Mouse (Mus musculus) MEL (cell line): ENCODE measurements around the gene Copz1. TPM values are rescaled to one million over a fixed set of nuclear protein-coding genes. Genes with fewer than 3 reads are reported as not detected.
A peak's percentile ranks its signal among the peaks of the same experiment; 100 is the strongest.

Experiments
- DNase-seq: peaks from one replicate; pipeline ENCODE4 v3.0.0; 2011; ENCODE audit warnings: low read depth, low spot score
- H3K27ac ChIP-seq: 2 replicates; pipeline ENCODE4 v1.5.1; 2012; ENCODE audit warnings: low read depth, mild to moderate bottlenecking, control low read depth, low read length, moderate library complexity; ENCODE audit not compliant: control insufficient read depth
- H3K27me3 ChIP-seq, 2 experiments: fragments of 150-350 bp in 1 of 2; sonication (generic) in 1 of 2; 2 replicates each; pipeline ENCODE4 v1.6.1; 2012; ENCODE audit warnings: low read length in 2 of 2, mild to moderate bottlenecking in 2 of 2, improper control_type of control experiment in 1 of 2, moderate library complexity in 1 of 2; ENCODE audit not compliant: insufficient read depth in 2 of 2, control insufficient read depth in 1 of 2
- H3K36me3 ChIP-seq, 2 experiments: 2 replicates each; pipeline ENCODE4 v1.6.1; 2012 to 2014; ENCODE audit warnings: low read length in 2 of 2, improper control_type of control experiment in 1 of 2, inconsistent platforms in 1 of 2, mild to moderate bottlenecking in 1 of 2; ENCODE audit not compliant: insufficient read depth in 2 of 2, control insufficient read depth in 1 of 2
- H3K4me1 ChIP-seq, 2 experiments: fragments of 150-350 bp in 1 of 2; sonication (generic) in 1 of 2; 2 replicates each; pipeline ENCODE4 v1.6.1; 2012; ENCODE audit warnings: low read length in 2 of 2, improper control_type of control experiment in 1 of 2, mild to moderate bottlenecking in 1 of 2; ENCODE audit not compliant: insufficient read depth in 2 of 2, control insufficient read depth in 1 of 2
- H3K4me3 ChIP-seq, 2 experiments: fragments of 150-350 bp in 1 of 2; sonication (generic) in 1 of 2; 2 replicates each; pipeline ENCODE4 v1.5.1; 2012; ENCODE audit warnings: low read depth in 2 of 2, low read length in 2 of 2, mild to moderate bottlenecking in 2 of 2, moderate library complexity in 2 of 2, control low read depth in 1 of 2, improper control_type of control experiment in 1 of 2; ENCODE audit not compliant: control insufficient read depth in 1 of 2, insufficient read depth in 1 of 2
- H3K79me2 ChIP-seq: 2 replicates; pipeline ENCODE4 v1.6.1; 2012; ENCODE audit warnings: mild to moderate bottlenecking, low read length, moderate library complexity; ENCODE audit not compliant: control insufficient read depth, poor library complexity, insufficient read depth
- H3K9ac ChIP-seq: 2 replicates; pipeline ENCODE4 v1.6.1; 2012; ENCODE audit warnings: low read depth, mild to moderate bottlenecking, control low read depth, low read length, moderate library complexity; ENCODE audit not compliant: control insufficient read depth, poor library complexity, severe bottlenecking
- H3K9me3 ChIP-seq: fragments of 150-350 bp; sonication (generic); replicated peaks from 2 replicates; pipeline ENCODE4 v1.6.1; 2012; ENCODE audit warnings: mild to moderate bottlenecking, low read length, improper control_type of control experiment, moderate library complexity; ENCODE audit not compliant: insufficient read depth
- BHLHE40 ChIP-seq: IDR thresholded peaks from 2 replicates; pipeline ENCODE4 v1.6.1; 2012; ENCODE audit warnings: low read depth, mild to moderate bottlenecking, inconsistent platforms, low read length, improper control_type of control experiment, borderline replicate concordance
- CHD2 ChIP-seq: IDR thresholded peaks from 2 replicates; pipeline ENCODE4 v1.6.1; 2011; ENCODE audit warnings: low read length, improper control_type of control experiment
- ELF1 ChIP-seq: IDR thresholded peaks from 2 replicates; pipeline ENCODE4 v1.6.1; 2014; ENCODE audit warnings: low read depth, mild to moderate bottlenecking, inconsistent platforms, low read length, improper control_type of control experiment, moderate library complexity
- EP300 ChIP-seq, 2 experiments: IDR thresholded peaks; 2 replicates each; pipeline ENCODE4 v1.6.1; 2011; ENCODE audit warnings: improper control_type of control experiment in 2 of 2, low read length in 2 of 2, low read depth in 1 of 2, mild to moderate bottlenecking in 1 of 2
- ETS1 ChIP-seq: IDR thresholded peaks from 2 replicates; pipeline ENCODE4 v1.6.1; 2012; ENCODE audit warnings: low read depth, mild to moderate bottlenecking, inconsistent platforms, low read length, improper control_type of control experiment, moderate library complexity
- GABPA ChIP-seq: IDR thresholded peaks from 2 replicates; pipeline ENCODE4 v1.6.1; 2012; ENCODE audit warnings: low read depth, mild to moderate bottlenecking, inconsistent platforms, low read length, improper control_type of control experiment, moderate library complexity
- GATA1 ChIP-seq: IDR thresholded peaks from 2 replicates; pipeline ENCODE4 v1.6.1; 2011; ENCODE audit warnings: low read depth, low read length, improper control_type of control experiment
- JUND ChIP-seq: IDR thresholded peaks from 2 replicates; pipeline ENCODE4 v1.6.1; 2011; ENCODE audit warnings: low read depth, mild to moderate bottlenecking, improper control_type of control experiment, low read length
- MAX ChIP-seq: IDR thresholded peaks from 2 replicates; pipeline ENCODE4 v1.6.1; 2011; ENCODE audit warnings: low read length, improper control_type of control experiment
- MAZ ChIP-seq: IDR thresholded peaks from 2 replicates; pipeline ENCODE4 v1.6.1; 2012; ENCODE audit warnings: low read depth, mild to moderate bottlenecking, inconsistent platforms, low read length, improper control_type of control experiment
- MXI1 ChIP-seq: IDR thresholded peaks from 2 replicates; pipeline ENCODE4 v1.6.1; 2011; ENCODE audit warnings: mild to moderate bottlenecking, low read depth, low read length, improper control_type of control experiment
- MYB ChIP-seq: IDR thresholded peaks from 2 replicates; pipeline ENCODE4 v1.6.1; 2011; ENCODE audit warnings: mild to moderate bottlenecking, low read depth, low read length, improper control_type of control experiment
- MYC ChIP-seq: IDR thresholded peaks from 2 replicates; pipeline ENCODE4 v1.6.1; 2011; ENCODE audit warnings: low read depth, mild to moderate bottlenecking, low read length, improper control_type of control experiment, moderate library complexity
- NELFE ChIP-seq: IDR thresholded peaks from 2 replicates; pipeline ENCODE4 v1.6.1; 2011; ENCODE audit warnings: low read depth, low read length, improper control_type of control experiment
- POLR2A ChIP-seq, 2 experiments: IDR thresholded peaks; 2 replicates each; pipeline ENCODE4 v1.6.1; 2011 to 2012; ENCODE audit warnings: low read length in 2 of 2, mild to moderate bottlenecking in 2 of 2, control low read depth in 1 of 2, improper control_type of control experiment in 1 of 2, low read depth in 1 of 2, moderate library complexity in 1 of 2; ENCODE audit not compliant: control insufficient read depth in 1 of 2, insufficient read depth in 1 of 2, poor library complexity in 1 of 2
- POLR2AphosphoS2 ChIP-seq: IDR thresholded peaks from 2 replicates; pipeline ENCODE4 v1.6.1; 2011; ENCODE audit warnings: low read length, improper control_type of control experiment
- POLR2AphosphoS5 ChIP-seq: IDR thresholded peaks from 2 replicates; pipeline ENCODE4 v1.6.1; 2012; ENCODE audit warnings: low read depth, borderline replicate concordance, mild to moderate bottlenecking, inconsistent platforms, low read length, moderate library complexity, mixed read lengths
- RCOR1 ChIP-seq: IDR thresholded peaks from 2 replicates; pipeline ENCODE4 v1.6.1; 2012; ENCODE audit warnings: low read depth, mild to moderate bottlenecking, inconsistent platforms, low read length, improper control_type of control experiment
- SIN3A ChIP-seq: IDR thresholded peaks from 2 replicates; pipeline ENCODE4 v1.6.1; 2012; ENCODE audit warnings: low read length, improper control_type of control experiment, inconsistent platforms
- SMC3 ChIP-seq: IDR thresholded peaks from 2 replicates; pipeline ENCODE4 v1.6.1; 2011; ENCODE audit warnings: low read depth, low read length, improper control_type of control experiment
- TAL1 ChIP-seq: IDR thresholded peaks from 2 replicates; pipeline ENCODE4 v1.6.1; 2012; ENCODE audit warnings: mild to moderate bottlenecking, inconsistent platforms, low read length, moderate library complexity, mixed read lengths
- TBP ChIP-seq: IDR thresholded peaks from 2 replicates; pipeline ENCODE4 v1.8.0; 2011; ENCODE audit warnings: low read depth, low read length, improper control_type of control experiment
- TCF12 ChIP-seq: IDR thresholded peaks from 2 replicates; pipeline ENCODE4 v1.6.1; 2014; ENCODE audit warnings: low read depth, mild to moderate bottlenecking, inconsistent platforms, low read length, improper control_type of control experiment, moderate library complexity
- UBTF ChIP-seq: IDR thresholded peaks from 2 replicates; pipeline ENCODE4 v1.6.1; 2012; ENCODE audit warnings: low read depth, mild to moderate bottlenecking, inconsistent platforms, low read length, improper control_type of control experiment, moderate library complexity, borderline replicate concordance; ENCODE audit not compliant: insufficient read depth
- ZKSCAN1 ChIP-seq: IDR thresholded peaks from 2 replicates; pipeline ENCODE4 v1.6.1; 2012; ENCODE audit warnings: low read depth, mild to moderate bottlenecking, inconsistent platforms, low read length, improper control_type of control experiment, moderate library complexity
- ZMIZ1 ChIP-seq: IDR thresholded peaks from 2 replicates; pipeline ENCODE4 v1.6.1; 2012; ENCODE audit warnings: low read depth, mild to moderate bottlenecking, inconsistent platforms, low read length, improper control_type of control experiment, moderate library complexity
- ZNF384 ChIP-seq: IDR thresholded peaks from 2 replicates; pipeline ENCODE4 v1.6.1; 2012; ENCODE audit warnings: low read depth, mild to moderate bottlenecking, inconsistent platforms, low read length, improper control_type of control experiment
- polyA plus RNA-seq, 2 experiments: library from polyadenylated mRNA; stranded (reverse) in 1 of 2; unstranded in 1 of 2; fragments of >175 nt in 1 of 2; fragments of >200 nt in 1 of 2; gene quantifications; 2 replicates each; pipeline versions ENCODE4 v1.2.1 to v1.2.4; 2012; ENCODE audit warnings: low replicate concordance in 2 of 2, low read depth in 1 of 2; ENCODE audit not compliant: insufficient read length in 2 of 2, insufficient read depth in 1 of 2, missing spikeins in 1 of 2
- total RNA-seq: library from RNA; depleted of rRNA; stranded (reverse); fragments of 300-350 nt; gene quantifications from 2 replicates; pipeline ENCODE4 v1.2.3, GENCODE M21; 2012

The Copz1 gene
- total and polyA plus RNA-seq, 3 experiments = 46.7 to 822 (median 117) TPM

- peaks cover 4 to 16% of the 10 kb centered on the region in 2 experiments; a peak in 3 of 4 replicates for H3K4me1 ChIP-seq
- H3K9me3 ChIP-seq = no peaks in the 10 kb centered on the region
- peaks cover 0 to 26% of the 10 kb centered on the region in 2 experiments; a peak in 2 of 4 replicates for H3K36me3 ChIP-seq
- H3K79me2 ChIP-seq = peaks cover 32% of the 10 kb centered on the region
- no peak; the same call in 1 of the 2 replicates for TF ChIP-seq BHLHE40
- TF ChIP-seq ELF1 = 0 out of 2 replicates have a peak, but pooled peaks have one; percentile 19
- 0 out of 2 replicates have a peak, but pooled peaks have one; percentile 70 for TF ChIP-seq UBTF
- peak; percentile 95; the same call in 1 of the 2 replicates for TF ChIP-seq SIN3A
- TF ChIP-seq MXI1 = 0 out of 2 replicates have a peak, but pooled peaks have one; percentile 42
- no peak for TF ChIP-seq MYC
- peak; percentile 71 for TF ChIP-seq CHD2
- TF ChIP-seq MAZ = peak; percentile 96
- TF ChIP-seq SMC3 = no peak
- TF ChIP-seq POLR2AphosphoS5 = peak; percentile 8; the same call in 1 of the 2 replicates
- TF ChIP-seq EP300 (IDR thresholded peaks at IDR 0.05; ENCODE audit: low read depth in 1 of 2, low read length in 2 of 2) = peak; percentile 90 to 100
- peak; percentile 96 for TF ChIP-seq MYB
- no peak; the same call in 1 of the 2 replicates for TF ChIP-seq ZMIZ1
- peak; percentile 60 for TF ChIP-seq RCOR1
- TF ChIP-seq ETS1 = peak; percentile 79
- TF ChIP-seq GABPA = no peak
- TF ChIP-seq GATA1 = peak; percentile 86
- TF ChIP-seq ZNF384 = peak; percentile 57
- TF ChIP-seq TCF12 = peak; percentile 98
- TF ChIP-seq JUND = peak; percentile 46; the same call in 1 of the 2 replicates
- no peak for TF ChIP-seq ZKSCAN1
- peak; percentile 73 for TF ChIP-seq POLR2AphosphoS2
- TF ChIP-seq MAX = 0 out of 2 replicates have a peak, but pooled peaks have one; percentile 26
- peak; percentile 49; the same call in 1 of the 2 replicates for TF ChIP-seq TBP
- peak; percentile 95 for TF ChIP-seq TAL1
- peak; percentile 8 to 59; a peak in 3 of 4 replicates for TF ChIP-seq POLR2A (IDR thresholded peaks at IDR 0.05; ENCODE audit: control insufficient read depth in 1 of 2, insufficient read depth in 1 of 2, low read depth in 1 of 2, low read length in 2 of 2, poor library complexity in 1 of 2)
- peak; percentile 55 for TF ChIP-seq NELFE
- DNase-seq = peak; percentile 96
- peak within 1 kb of the TSS; percentile 100 for H3K27ac ChIP-seq
- H3K9ac ChIP-seq = peak within 1 kb of the TSS; percentile 77
- no peaks in the 10 kb centered on the region for H3K27me3 ChIP-seq
- peak within 1 kb of the TSS; percentile 44 to 51 for H3K4me3 ChIP-seq
Measured at GRCm38 (mm10) chr15:103257790-103258728, 14.5 kb upstream of the Copz1 start, which contains the start of gene Nfe2. Gene Nfe2 (minus strand): TSS chr15:103258403.
